Mouse (Mus musculus) hindbrain, postnatal 0 days (tissue): ENCODE measurements around the gene Fam13a. TPM values are rescaled to one million over a fixed set of nuclear protein-coding genes. Genes with fewer than 3 reads are reported as not detected.

Experiments
- ATAC-seq: fragments of 200-750 bp; cut with Nextera tagmentation; 2 replicates; pipeline ENCODE4 v1.8.0; 2017; ENCODE audit warnings: mild to moderate bottlenecking, moderate TSS enrichment, moderate library complexity
- DNase-seq: peaks from one replicate; pipeline ENCODE4 v3.0.0-alpha.2; 2015; ENCODE audit warnings: low spot score
- H3K27ac ChIP-seq: fragments of 300-500 bp; sonication (generic); 2 replicates; pipeline ENCODE4 v1.5.1; 2014; ENCODE audit warnings: mild to moderate bottlenecking
- H3K27me3 ChIP-seq: fragments of 300-500 bp; sonication (generic); 2 replicates; pipeline ENCODE4 v1.6.1; 2014; ENCODE audit warnings: low read length, mixed read lengths; ENCODE audit not compliant: insufficient read depth
- H3K36me3 ChIP-seq: fragments of 300-500 bp; sonication (generic); 2 replicates; pipeline ENCODE4 v1.6.1; 2014; ENCODE audit warnings: low read length, mixed read lengths; ENCODE audit not compliant: insufficient read depth
- H3K4me1 ChIP-seq: fragments of 300-500 bp; sonication (generic); 2 replicates; pipeline ENCODE4 v1.6.1; 2014; ENCODE audit warnings: antibody characterized with exemption, low read length, mixed read lengths; ENCODE audit not compliant: insufficient read depth
- H3K4me2 ChIP-seq: fragments of 300-500 bp; sonication (generic); 2 replicates; pipeline ENCODE4 v1.6.1; 2014; ENCODE audit warnings: low read depth, mild to moderate bottlenecking, low read length, moderate library complexity, mixed read lengths
- H3K4me3 ChIP-seq: fragments of 300-500 bp; sonication (generic); 2 replicates; pipeline ENCODE4 v1.5.1; 2014; ENCODE audit warnings: low read length
- H3K9ac ChIP-seq: fragments of 300-500 bp; sonication (generic); replicated peaks from 2 replicates; pipeline ENCODE4 v1.6.1; 2014; ENCODE audit warnings: mild to moderate bottlenecking, low read length, moderate library complexity, mixed read lengths
- H3K9me3 ChIP-seq: fragments of 300-500 bp; sonication (generic); 2 replicates; pipeline ENCODE4 v1.6.1; 2016; ENCODE audit warnings: low read length, mixed read lengths
- CTCF ChIP-seq: IDR thresholded peaks from 2 replicates; pipeline ENCODE4 v1.5.1; 2016; ENCODE audit warnings: antibody characterized with exemption, control low read depth, low read depth
- WGBS: fragments of 180-500 bp; shearing (Covaris S2); extraction: QIAGEN DNeasy Blood & Tissue Kit; methylation state at CpG from one replicate; pipeline ENCODE4 v1.1.7; 2014; 5-methylcytosine and 5-hydroxymethylcytosine counted together
- polyA plus RNA-seq: library from polyadenylated mRNA; unstranded; fragments of >200 nt; fragmentation: Nextera tagmentation; extraction: Ambion mirVana; gene quantifications from 2 replicates; pipeline ENCODE4 v1.2.1, GENCODE M21; 2015
- total RNA-seq: library from RNA; depleted of rRNA; stranded (reverse); fragments of >200 nt; gene quantifications from 2 replicates; pipeline ENCODE4 v1.2.3, GENCODE M21; 2014

Gene Fam13a
- total and polyA plus RNA-seq, 2 experiments from 2014 or later: 5.1 to 14.3 TPM

DNA sequence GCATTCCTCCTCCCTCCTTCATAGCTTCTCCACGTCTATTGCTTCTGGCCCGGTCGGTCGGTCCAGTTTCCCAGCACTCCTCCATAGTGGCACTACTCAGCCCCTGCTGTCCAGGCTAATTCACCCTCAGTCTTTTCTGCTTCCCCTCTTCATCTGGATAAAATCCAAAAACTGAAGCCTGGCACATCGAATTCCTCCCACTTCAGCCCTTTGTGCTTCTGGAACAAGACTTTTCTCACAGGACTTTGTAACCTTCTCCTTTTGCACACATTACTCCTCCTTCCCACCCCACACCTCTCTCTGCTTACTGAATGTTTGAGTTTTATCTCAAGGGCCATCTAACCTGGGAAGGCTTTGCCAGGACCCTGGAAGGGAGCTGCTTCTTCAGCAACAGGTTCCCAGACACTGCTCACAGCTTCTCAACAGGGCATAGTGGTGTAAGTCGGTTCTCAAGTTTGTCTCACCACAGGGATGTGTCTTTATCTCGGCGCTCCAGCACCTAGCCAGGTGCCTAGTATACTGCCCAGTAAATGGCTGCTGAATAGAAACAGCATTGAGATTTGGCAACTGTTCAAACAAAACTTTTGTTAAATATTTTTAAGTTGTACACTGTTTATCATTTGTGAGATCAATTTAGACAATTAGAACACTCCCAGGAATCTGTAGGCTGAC lies 10.1 kb downstream of the Fam13a start:
- no peak overlapping the region for H3K4me3 ChIP-seq
- peak; percentile 53; the same call in 1 of the 2 replicates for ATAC-seq
- no peaks in the 10 kb centered on the region for H3K4me1 ChIP-seq
- H3K9ac ChIP-seq: no peak overlapping the region
- H3K27me3 ChIP-seq: no peaks in the 10 kb centered on the region
- H3K36me3 ChIP-seq: no peaks in the 10 kb centered on the region
- H3K4me2 ChIP-seq: no peak overlapping the region
- 63% methylated on average over 8 of the region's 8 CpGs for WGBS
- 0 out of 2 replicates have a peak overlapping the region, but pooled peaks have one; percentile 1 for H3K27ac ChIP-seq
- DNase-seq: no peak
- TF ChIP-seq CTCF: no peak
- H3K9me3 ChIP-seq: no peaks in the 10 kb centered on the region

DNA sequence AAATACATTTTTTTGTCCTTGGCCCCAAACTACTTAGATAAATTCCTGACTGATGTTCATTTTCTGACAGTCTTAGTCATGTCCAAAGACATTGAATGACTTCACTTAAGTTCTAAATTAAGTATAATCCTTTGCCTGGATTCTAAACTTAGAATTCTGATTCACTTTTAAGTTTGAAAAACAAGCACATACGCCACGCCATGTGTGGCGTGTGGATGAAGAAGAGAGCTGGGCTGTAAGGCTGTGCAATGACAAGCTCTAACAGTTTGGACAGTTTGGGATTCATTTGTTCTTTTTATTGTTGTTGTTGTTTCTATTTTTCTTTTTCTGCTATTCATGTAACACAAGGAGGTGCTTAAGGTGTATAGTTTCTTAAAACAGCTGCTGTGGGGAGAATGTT lies 13.6 kb downstream of the Fam13a start:
- Histone ChIP-seq H3K4me3 (no peak overlapping the region), H3K27ac (no peak overlapping the region), H3K4me2 (no peak overlapping the region), H3K27me3 (no peaks in the 10 kb centered on the region), H3K9ac (no peak overlapping the region), H3K9me3 (no peaks in the 10 kb centered on the region), H3K4me1 (no peaks in the 10 kb centered on the region), H3K36me3 (no peaks in the 10 kb centered on the region)
- DNase-seq: no peak
- 91% methylated on average over 3 of the region's 3 CpGs for WGBS
- no peak for TF ChIP-seq CTCF
- ATAC-seq: no peak

DNA sequence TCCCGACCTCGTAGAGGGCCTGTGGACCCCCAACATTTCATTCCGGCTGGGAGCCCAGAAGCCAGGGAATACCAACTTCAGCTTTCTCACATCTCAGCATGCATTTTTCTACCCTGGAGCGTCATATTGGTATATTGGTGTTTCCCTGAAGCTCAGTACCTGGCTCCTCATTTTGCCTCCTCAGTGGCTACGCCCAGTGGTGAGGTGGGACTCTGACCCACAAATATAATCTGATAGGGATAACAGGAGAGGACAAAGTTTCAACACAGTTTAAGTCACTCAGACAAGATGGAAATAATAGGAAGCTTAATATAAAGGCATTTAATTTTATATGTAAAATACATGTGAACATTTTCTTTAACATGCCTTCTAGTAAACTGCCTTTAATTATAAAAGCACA lies 19.7 kb downstream of the Fam13a start:
- Histone ChIP-seq H3K4me1 (no peaks in the 10 kb centered on the region), H3K27ac (no peak overlapping the region), H3K9ac (no peak overlapping the region), H3K4me2 (no peak overlapping the region), H3K27me3 (no peaks in the 10 kb centered on the region), H3K4me3 (no peak overlapping the region), H3K36me3 (no peaks in the 10 kb centered on the region), H3K9me3 (no peaks in the 10 kb centered on the region)
- ATAC-seq (no peak), DNase-seq (no peak)
- no peak for TF ChIP-seq CTCF
- 94% methylated on average over 5 of the region's 5 CpGs for WGBS

DNA sequence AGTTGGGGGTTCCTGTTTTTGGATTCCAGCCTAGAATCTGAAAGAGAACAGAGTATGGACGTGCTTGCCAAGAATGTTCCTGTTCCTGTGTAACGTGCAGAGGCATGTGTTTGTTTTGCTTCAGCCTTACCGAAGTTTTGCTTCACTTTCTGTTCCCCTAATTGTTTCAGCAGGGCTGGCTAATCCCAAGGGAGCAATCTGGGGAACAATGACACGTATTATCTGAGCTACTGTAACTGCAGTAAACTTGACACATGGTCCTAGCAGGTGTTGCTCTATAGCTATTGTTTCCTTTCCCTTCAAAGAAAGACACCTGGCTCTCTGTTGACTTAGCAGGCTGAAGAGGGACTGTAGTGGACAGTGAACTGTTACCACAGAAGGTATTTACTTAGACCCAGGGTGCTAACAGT lies 25.3 kb downstream of the Fam13a start:
- no peaks in the 10 kb centered on the region for H3K36me3 ChIP-seq
- H3K9me3 ChIP-seq: no peaks in the 10 kb centered on the region
- TF ChIP-seq CTCF: no peak
- peak; percentile 41 for DNase-seq
- H3K27ac ChIP-seq: 0 out of 2 replicates have a peak overlapping the region, but pooled peaks have one; percentile 26
- WGBS: 24% methylated on average over 4 of the region's 4 CpGs
- no peak for ATAC-seq
- no peaks in the 10 kb centered on the region for H3K27me3 ChIP-seq
- H3K4me3 ChIP-seq: no peak overlapping the region
- H3K9ac ChIP-seq: no peak overlapping the region
- H3K4me1 ChIP-seq: peaks cover 3% of the 10 kb centered on the region; the same call in 1 of the 2 replicates
- H3K4me2 ChIP-seq: no peak overlapping the region

DNA sequence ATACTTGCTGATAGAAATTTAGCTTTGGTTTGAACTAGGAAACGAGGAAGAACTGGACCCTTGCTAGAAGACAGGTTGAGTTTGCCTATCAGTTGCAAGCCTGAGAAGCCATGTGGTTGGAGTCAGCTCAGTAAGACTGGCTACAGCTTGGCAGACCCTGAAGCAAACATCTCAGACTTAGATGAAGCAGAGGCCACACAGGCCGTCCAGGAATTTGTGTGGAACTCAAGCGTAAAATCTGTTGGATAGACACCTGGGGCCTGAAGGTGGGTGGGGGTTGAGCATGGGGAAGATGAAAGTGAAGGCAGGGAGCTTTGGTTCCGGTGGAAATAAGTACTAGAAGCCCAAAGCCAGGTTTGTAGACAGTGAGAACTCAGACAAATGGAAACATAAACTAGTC lies 25.8 kb downstream of the Fam13a start:
- no peaks in the 10 kb centered on the region for H3K9me3 ChIP-seq
- H3K4me3 ChIP-seq: no peak overlapping the region
- DNase-seq (no peak), ATAC-seq (no peak)
- peak overlapping the region; percentile 26; the same call in 1 of the 2 replicates for H3K27ac ChIP-seq
- no peak overlapping the region for H3K4me2 ChIP-seq
- no peaks in the 10 kb centered on the region for H3K27me3 ChIP-seq
- WGBS: 60% methylated on average over 4 of the region's 4 CpGs
- H3K36me3 ChIP-seq: no peaks in the 10 kb centered on the region
- TF ChIP-seq CTCF: no peak
- H3K4me1 ChIP-seq: peaks cover 3% of the 10 kb centered on the region; the same call in 1 of the 2 replicates
- H3K9ac ChIP-seq: no peak overlapping the region

DNA sequence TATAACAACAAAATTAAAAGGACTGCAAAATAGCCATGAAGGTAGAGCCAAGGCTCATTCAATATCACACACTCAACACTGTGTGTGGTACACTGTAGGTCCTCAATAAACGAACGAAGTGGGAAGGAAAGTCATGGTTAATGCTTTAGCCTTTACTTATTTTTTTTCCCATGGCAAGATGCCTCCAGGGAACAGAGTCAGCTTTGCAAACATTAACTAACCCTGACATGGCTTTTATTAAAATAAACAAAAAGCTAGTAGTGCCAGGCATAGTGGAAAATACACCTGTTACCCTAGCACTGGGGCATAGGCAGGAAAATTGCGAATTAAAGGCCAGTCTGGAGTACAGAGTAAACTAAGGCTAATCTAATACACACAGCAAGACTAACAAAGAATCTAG lies 35.2 kb downstream of the Fam13a start:
- Histone ChIP-seq H3K4me1 (no peaks in the 10 kb centered on the region), H3K36me3 (no peaks in the 10 kb centered on the region), H3K4me2 (no peak overlapping the region), H3K4me3 (no peak overlapping the region), H3K27ac (no peak overlapping the region), H3K27me3 (no peaks in the 10 kb centered on the region), H3K9me3 (no peaks in the 10 kb centered on the region), H3K9ac (no peak overlapping the region)
- ATAC-seq: no peak
- no peak for DNase-seq
- TF ChIP-seq CTCF: no peak
- 69% methylated on average over 3 of the region's 3 CpGs for WGBS

DNA sequence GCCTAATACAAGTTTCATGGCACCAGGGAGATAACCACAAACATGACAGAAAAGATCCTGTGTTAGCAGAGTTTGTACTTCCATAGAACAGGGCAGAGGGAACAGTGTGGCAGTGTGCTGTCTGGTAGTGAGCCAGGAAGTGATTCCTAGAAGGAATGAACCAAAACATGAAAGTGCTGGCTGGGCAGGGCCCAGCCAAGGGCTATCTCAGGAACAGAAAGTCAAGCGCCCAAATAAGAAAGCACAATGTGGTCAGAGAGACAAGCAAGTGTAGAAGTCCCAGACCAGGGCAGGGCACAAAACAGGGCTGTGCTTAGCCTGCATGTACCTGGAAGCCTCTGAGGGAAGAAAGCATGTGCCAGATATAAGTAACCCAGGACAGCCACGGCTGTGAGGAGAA lies 35.6 kb downstream of the Fam13a start:
- H3K36me3 ChIP-seq: no peaks in the 10 kb centered on the region
- H3K4me3 ChIP-seq: no peak overlapping the region
- no peak overlapping the region for H3K27ac ChIP-seq
- no peak overlapping the region for H3K9ac ChIP-seq
- no peaks in the 10 kb centered on the region for H3K4me1 ChIP-seq
- DNase-seq (no peak), ATAC-seq (no peak)
- H3K4me2 ChIP-seq: no peak overlapping the region
- WGBS: 86% methylated on average over 2 of the region's 2 CpGs
- no peaks in the 10 kb centered on the region for H3K9me3 ChIP-seq
- H3K27me3 ChIP-seq: no peaks in the 10 kb centered on the region
- TF ChIP-seq CTCF: no peak
